Mouse (Mus musculus): Measurements from ENCODE around the gene D5Ertd579e. TPM values are rescaled to one million over a fixed set of nuclear protein-coding genes. Genes with fewer than 3 reads are reported as not detected.
A peak's percentile ranks its signal among the peaks of the same experiment; 100 is the strongest.

D5Ertd579e gene
- polyA plus RNA-seq, 1 experiment from 2014 or later, result 25.5 TPM

DNA sequence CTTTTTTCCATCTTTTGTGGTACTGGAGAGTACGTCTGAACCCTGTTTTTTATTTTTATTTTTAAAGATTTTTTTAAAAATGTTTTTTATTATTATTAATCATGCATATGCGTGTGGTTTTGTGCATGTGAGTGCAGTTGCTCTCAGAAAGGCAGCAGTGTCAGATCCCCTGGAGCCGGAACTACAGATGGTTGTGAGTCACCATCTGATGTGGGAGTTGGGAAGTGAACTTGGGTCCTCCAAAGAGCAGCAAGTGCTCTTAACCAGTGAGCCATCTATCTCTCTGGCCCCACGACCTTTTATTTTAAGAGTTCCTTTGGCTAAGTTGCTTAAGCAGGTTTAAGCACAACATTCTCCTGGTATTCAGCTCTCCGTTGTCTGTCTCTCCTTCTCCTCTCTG, 99.6 kb downstream of the D5Ertd579e start:
- Histone ChIP-seq H3K27ac (ENCODE audit: low read depth) (no peak overlapping the region), H3K4me2 (no peak overlapping the region), H3K9me3 (ENCODE audit: low read depth, low read length) (no peaks in the 10 kb centered on the region), H3K9ac (no peak overlapping the region), H3K4me3 (ENCODE audit: low read depth, low read length) (no peak overlapping the region), H3K27me3 (ENCODE audit: insufficient read depth, low read length) (no peaks in the 10 kb centered on the region), H3K36me3 (ENCODE audit: insufficient read depth) (peaks cover 14% of the 10 kb centered on the region), H3K4me1 (ENCODE audit: insufficient read depth) (no peaks in the 10 kb centered on the region)
- DNase-seq (no peak), ATAC-seq (ENCODE audit: insufficient read depth) (no peak)
- 63% methylated on average over 5 of the region's 5 CpGs for WGBS
- no peak for TF ChIP-seq CTCF (IDR thresholded peaks at IDR 0.05; ENCODE audit: low read depth)

GRCm38 (mm10) chr5:36595115-36595514, 100.7 kb downstream of the D5Ertd579e start:
- 15% methylated on average over 3 of the region's 3 CpGs for WGBS
- H3K27me3 ChIP-seq (ENCODE audit: insufficient read depth, low read length), result no peaks in the 10 kb centered on the region
- H3K4me2 ChIP-seq, result no peak overlapping the region
- no peak overlapping the region for H3K4me3 ChIP-seq (ENCODE audit: low read depth, low read length)
- no peak; the same call in 1 of the 2 replicates for TF ChIP-seq CTCF (IDR thresholded peaks at IDR 0.05; ENCODE audit: low read depth)
- H3K9me3 ChIP-seq (ENCODE audit: low read depth, low read length), result no peaks in the 10 kb centered on the region
- peaks cover 9% of the 10 kb centered on the region for H3K36me3 ChIP-seq (ENCODE audit: insufficient read depth)
- no peak overlapping the region for H3K9ac ChIP-seq
- DNase-seq (no peak), ATAC-seq (ENCODE audit: insufficient read depth) (no peak)
- H3K27ac ChIP-seq (ENCODE audit: low read depth), result no peak overlapping the region
- H3K4me1 ChIP-seq (ENCODE audit: insufficient read depth), result no peaks in the 10 kb centered on the region

GRCm38 (mm10) chr5:36594344-36594743, 101.5 kb downstream of the D5Ertd579e start:
- Histone ChIP-seq H3K9me3 (ENCODE audit: low read depth, low read length) (no peaks in the 10 kb centered on the region), H3K4me3 (ENCODE audit: low read depth, low read length) (no peak overlapping the region), H3K4me1 (ENCODE audit: insufficient read depth) (no peaks in the 10 kb centered on the region), H3K27ac (ENCODE audit: low read depth) (no peak overlapping the region), H3K27me3 (ENCODE audit: insufficient read depth, low read length) (no peaks in the 10 kb centered on the region), H3K4me2 (no peak overlapping the region), H3K9ac (no peak overlapping the region), H3K36me3 (ENCODE audit: insufficient read depth) (peaks cover 1% of the 10 kb centered on the region; the same call in 1 of the 2 replicates)
- ATAC-seq (ENCODE audit: insufficient read depth) (no peak), DNase-seq (no peak)
- TF ChIP-seq CTCF (IDR thresholded peaks at IDR 0.05; ENCODE audit: low read depth), result no peak
- WGBS, result 69% methylated on average over 3 of the region's 3 CpGs

- H3K27me3 ChIP-seq (ENCODE audit: insufficient read depth, low read length), result no peaks in the 10 kb centered on the region
- no peak for ATAC-seq (ENCODE audit: insufficient read depth)
- 77% methylated on average over 5 of the region's 5 CpGs for WGBS
These were observed 102.6 kb downstream of the D5Ertd579e start, which contains the start of gene Tbc1d14 for GRCm38 (mm10) chr5:36593176-36593575. TSS of gene Tbc1d14 (minus strand) at chr5:36593276.

DNA sequence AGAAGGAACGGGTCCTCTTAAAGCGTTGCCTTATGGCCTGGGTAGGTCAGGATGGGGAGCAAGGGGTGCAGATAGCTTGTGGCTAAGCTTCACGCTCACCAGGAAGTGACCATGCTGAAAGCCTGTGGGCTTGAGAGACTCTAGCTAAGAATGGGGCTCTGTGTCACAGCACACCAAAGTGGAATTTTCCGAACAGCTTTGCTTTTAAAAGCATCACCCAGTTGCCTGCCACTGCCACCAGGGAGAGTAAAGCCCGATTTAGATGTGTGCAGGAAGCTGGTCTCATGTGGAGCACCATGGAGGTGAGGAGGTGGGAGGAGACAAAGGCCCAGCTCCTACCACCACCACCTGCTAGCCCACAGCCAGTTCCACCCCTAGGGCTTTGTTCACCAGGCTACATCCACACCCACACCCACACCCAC, 105.3 kb downstream of the D5Ertd579e start:
- 66% methylated on average over 5 of the region's 5 CpGs for WGBS
- H3K4me3 ChIP-seq (ENCODE audit: low read depth, low read length), result no peak overlapping the region
- H3K9ac ChIP-seq, result no peak overlapping the region
- ATAC-seq (ENCODE audit: insufficient read depth) (no peak), DNase-seq (no peak)
- H3K36me3 ChIP-seq (ENCODE audit: insufficient read depth), result no peaks in the 10 kb centered on the region
- no peak for TF ChIP-seq CTCF (IDR thresholded peaks at IDR 0.05; ENCODE audit: low read depth)
- no peaks in the 10 kb centered on the region for H3K4me1 ChIP-seq (ENCODE audit: insufficient read depth)
- no peaks in the 10 kb centered on the region for H3K9me3 ChIP-seq (ENCODE audit: low read depth, low read length)
- H3K27ac ChIP-seq (ENCODE audit: low read depth), result no peak overlapping the region
- H3K27me3 ChIP-seq (ENCODE audit: insufficient read depth, low read length), result no peaks in the 10 kb centered on the region
- no peak overlapping the region for H3K4me2 ChIP-seq

More at GRCm38 (mm10) chr5:36593176-36593575, 102.6 kb downstream of the D5Ertd579e start, which contains the start of gene Tbc1d14:
- Histone ChIP-seq H3K36me3 (ENCODE audit: insufficient read depth) (no peaks in the 10 kb centered on the region), H3K9me3 (ENCODE audit: low read depth, low read length) (no peaks in the 10 kb centered on the region), H3K4me2 (no peak within 1 kb of the TSS), H3K27ac (ENCODE audit: low read depth) (no peak within 1 kb of the TSS), H3K4me1 (ENCODE audit: insufficient read depth) (no peaks in the 10 kb centered on the region), H3K4me3 (ENCODE audit: low read depth, low read length) (no peak within 1 kb of the TSS), H3K9ac (no peak within 1 kb of the TSS)
- DNase-seq, result no peak
- TF ChIP-seq CTCF (IDR thresholded peaks at IDR 0.05; ENCODE audit: low read depth), result no peak

- Histone ChIP-seq H3K27me3 (ENCODE audit: insufficient read depth, low read length) (no peaks in the 10 kb centered on the region), H3K27ac (ENCODE audit: low read depth) (no peak overlapping the region), H3K9ac (no peak overlapping the region), H3K36me3 (ENCODE audit: insufficient read depth) (no peaks in the 10 kb centered on the region), H3K9me3 (ENCODE audit: low read depth, low read length) (no peaks in the 10 kb centered on the region), H3K4me3 (ENCODE audit: low read depth, low read length) (no peak overlapping the region), H3K4me2 (no peak overlapping the region), H3K4me1 (ENCODE audit: insufficient read depth) (peaks cover 2% of the 10 kb centered on the region; the same call in 1 of the 2 replicates)
- DNase-seq (no peak), ATAC-seq (ENCODE audit: insufficient read depth) (no peak)
- TF ChIP-seq CTCF (IDR thresholded peaks at IDR 0.05; ENCODE audit: low read depth), result peak; percentile 45
- WGBS, result 65% methylated on average over 6 of the region's 6 CpGs
These were observed 111.5 kb downstream of the D5Ertd579e start for GRCm38 (mm10) chr5:36584299-36584698.

GRCm38 (mm10) chr5:36581924-36582642, 113.7 kb downstream of the D5Ertd579e start:
- ATAC-seq (ENCODE audit: insufficient read depth), result peak; percentile 95
- H3K27me3 ChIP-seq (ENCODE audit: insufficient read depth, low read length), result no peaks in the 10 kb centered on the region
- peak overlapping the region; percentile 69 for H3K4me3 ChIP-seq (ENCODE audit: low read depth, low read length)
- peak; percentile 100 for DNase-seq
- TF ChIP-seq CTCF (IDR thresholded peaks at IDR 0.05; ENCODE audit: low read depth), result peak; percentile 10; the same call in 1 of the 2 replicates
- peak overlapping the region; percentile 74 for H3K9ac ChIP-seq
- H3K36me3 ChIP-seq (ENCODE audit: insufficient read depth), result no peaks in the 10 kb centered on the region
- 2% methylated on average over 54 of the region's 54 CpGs for WGBS
- peak overlapping the region; percentile 83 for H3K27ac ChIP-seq (ENCODE audit: low read depth)
- no peaks in the 10 kb centered on the region for H3K9me3 ChIP-seq (ENCODE audit: low read depth, low read length)
- H3K4me1 ChIP-seq (ENCODE audit: insufficient read depth), result peaks cover 2% of the 10 kb centered on the region; the same call in 1 of the 2 replicates
- H3K4me2 ChIP-seq, result peak overlapping the region; percentile 95
